Mouse (Mus musculus) neutrophil, adult 5-6 weeks (primary cell): ENCODE data around the gene Mfsd14a. TPM values are rescaled to one million over a fixed set of nuclear protein-coding genes. Genes with fewer than 3 reads are reported as not detected.

Experiments
- ATAC-seq: fragments of 151-379, 151-347 bp; 2 replicates; pipeline ENCODE4 v1.8.0; 2017; ENCODE audit warnings: mild to moderate bottlenecking, moderate TSS enrichment; ENCODE audit not compliant: insufficient number of reproducible peaks, poor library complexity, low FRiP score, severe bottlenecking; ENCODE audit errors: extremely low read depth
- total RNA-seq: library from RNA; stranded (forward); fragments of 200-1000 nt; gene quantifications from 2 replicates; pipeline ENCODE4 v1.2.3, GENCODE M21; 2017

Mfsd14a gene
- total RNA-seq, 1 experiment from 2014 or later = 83.7 TPM

DNA sequence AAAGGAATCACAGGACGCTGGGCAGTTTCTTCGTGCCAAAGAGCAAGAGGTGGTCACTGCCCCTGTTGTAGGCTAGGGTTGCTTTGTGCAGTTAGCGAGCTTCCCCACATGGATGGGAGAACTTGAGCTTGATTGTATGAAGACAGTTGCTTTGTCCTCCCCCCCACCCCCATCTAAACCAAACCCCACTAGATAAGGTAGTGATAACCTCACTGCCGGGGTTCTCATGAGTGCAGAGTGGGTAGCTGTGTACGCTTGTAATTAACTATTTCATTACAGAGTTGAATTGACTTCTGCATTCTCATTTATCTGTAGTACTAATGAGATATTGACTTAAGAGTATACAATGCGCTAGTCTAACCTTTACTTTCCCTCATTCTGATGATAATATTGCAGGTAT is 43.6 kb downstream of the Mfsd14a start:
- no peak for ATAC-seq

DNA sequence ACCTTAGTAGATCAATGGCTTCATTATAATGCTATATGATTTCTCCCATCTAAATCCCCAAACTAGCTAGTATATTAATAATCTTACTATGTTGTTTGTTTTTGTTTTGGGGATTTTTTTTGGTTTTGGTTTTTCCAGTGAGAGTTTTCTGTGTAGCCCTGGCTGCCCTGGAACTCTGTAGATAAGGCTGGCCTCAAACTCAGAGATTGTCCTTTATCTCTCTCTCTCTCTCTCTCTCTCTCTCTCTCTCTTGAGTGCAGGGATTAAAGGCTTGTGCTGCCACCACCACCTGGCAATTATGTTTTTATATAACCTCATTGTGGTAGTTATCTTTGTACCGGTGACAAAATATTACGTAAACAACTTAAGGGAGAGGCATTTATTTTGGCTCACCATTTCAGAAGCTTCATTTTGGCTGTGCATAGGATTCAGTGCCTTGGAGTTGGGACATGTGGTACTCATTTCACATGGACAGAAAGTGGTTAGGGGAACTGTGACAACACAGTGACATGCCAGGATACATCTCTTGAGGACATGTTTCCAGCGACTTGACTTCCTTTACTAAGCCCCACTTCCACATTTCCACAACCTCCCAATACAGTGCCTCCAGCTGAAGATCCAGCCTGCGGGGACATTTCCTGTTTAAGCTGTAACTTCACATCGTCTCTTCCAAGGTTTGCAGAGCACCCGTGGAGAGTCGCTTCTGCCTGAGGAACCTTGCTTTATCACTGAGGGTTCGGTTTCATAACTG is 47.0 kb downstream of the Mfsd14a start:
- no peak for ATAC-seq

DNA sequence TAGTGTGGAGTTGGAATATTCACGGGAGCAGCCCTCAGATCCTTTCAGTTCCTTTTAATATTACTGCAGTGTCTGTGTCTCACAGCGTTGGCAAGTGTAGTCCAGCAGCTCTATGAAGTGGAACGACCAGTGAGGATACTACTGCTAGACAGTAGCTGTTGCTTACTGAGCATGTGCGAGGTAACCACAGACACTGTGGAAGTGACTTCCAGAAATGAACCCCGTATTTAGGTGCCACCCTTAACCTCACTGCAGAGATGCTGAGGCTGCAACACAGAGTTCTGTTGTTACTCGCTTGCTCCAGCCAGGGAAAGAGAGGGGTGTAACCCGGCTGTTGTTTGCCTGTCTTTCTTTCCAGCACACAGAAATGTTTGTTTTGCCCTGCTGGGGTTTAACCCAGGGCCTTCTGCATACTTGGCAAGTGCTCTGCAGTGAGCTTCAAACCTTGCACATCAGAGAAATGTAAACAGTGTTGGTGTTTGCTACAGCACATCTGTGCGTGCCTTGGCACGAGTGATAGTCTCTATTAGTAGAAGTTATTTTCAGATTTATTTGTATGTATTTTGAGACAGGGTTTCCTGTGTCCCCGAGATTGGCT is 48.1 kb downstream of the Mfsd14a start, which contains the start of gene Trmt13:
TSS of gene Trmt13 (minus strand) at position 293 of the 598 bp plus-strand sequence.
- ATAC-seq = no peak

DNA sequence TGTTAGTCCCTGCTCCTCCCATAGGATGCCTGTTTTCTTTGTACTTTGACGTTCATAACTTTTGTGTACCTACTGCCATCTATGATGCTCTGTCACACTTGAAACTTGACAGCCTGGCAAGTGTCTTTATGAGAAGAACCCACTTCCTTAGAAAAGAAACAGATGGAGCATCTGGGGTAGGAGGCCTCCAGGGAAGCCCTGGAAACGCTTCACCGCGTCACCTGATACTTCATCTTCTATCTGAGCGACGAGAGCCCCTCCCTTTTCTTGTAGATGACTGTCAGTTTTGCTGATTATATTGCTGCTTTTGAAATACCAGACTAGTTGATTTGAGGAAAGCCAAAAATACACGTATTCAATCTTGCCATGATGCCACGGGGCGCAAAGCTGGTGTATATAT is 57.9 kb downstream of the Mfsd14a start:
- no peak for ATAC-seq

DNA sequence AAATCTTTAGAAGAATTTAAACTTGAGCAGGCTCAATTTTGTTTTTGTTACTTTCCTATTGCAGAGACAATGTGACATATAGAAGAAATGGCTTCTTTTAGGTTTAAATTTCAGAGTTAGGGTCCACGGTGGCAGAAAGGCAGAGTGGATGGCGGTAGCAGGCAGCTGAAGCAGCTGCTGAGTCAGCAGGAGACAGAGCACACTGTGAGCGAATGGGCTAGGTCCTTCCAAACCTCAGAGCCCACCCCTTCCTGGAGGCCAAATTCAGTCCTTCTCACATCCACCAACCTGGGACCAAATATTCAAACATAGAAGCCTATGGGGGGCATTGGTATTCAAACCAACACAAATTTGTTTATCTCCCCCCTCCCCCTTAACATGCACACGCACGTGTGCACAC is 60.7 kb downstream of the Mfsd14a start:
- ATAC-seq = no peak

DNA sequence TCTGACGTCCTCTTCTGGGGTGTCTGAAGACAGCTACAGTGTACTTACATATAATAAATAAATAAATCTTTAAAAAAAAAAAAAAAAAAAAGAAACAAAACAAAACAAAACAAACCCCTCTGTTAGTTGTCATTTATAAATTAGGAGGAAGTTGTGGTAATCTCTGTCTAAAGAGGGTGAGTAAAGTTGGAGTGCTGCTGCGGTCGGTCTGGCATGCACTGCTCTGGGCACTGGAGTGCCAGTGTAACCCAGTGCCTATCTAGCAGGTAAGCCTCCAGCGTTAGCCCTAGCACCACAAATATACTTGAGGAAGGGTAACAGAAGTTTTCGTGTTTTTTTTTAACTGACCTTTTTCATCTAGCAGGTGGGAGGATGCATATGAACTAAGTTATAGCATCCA is 61.5 kb downstream of the Mfsd14a start:
- no peak for ATAC-seq

DNA sequence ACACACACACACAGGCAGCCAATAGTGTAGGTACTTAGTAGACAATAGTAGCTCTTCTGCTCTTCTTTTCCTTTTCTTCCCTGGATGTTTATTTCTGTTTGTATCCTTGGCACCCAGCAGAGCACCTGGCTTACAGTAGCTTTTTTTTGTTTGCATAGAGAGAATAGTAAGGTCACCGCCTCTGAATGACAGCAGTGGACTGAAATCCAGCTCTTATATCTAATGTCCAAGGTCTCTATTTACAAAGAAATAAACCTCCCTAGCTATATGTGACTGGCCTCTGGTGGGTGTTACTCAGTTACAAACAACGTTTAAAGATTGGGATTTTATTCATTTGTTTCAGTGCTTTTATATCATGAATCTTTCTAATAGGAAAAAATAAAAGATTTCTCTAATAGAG is 62.8 kb downstream of the Mfsd14a start:
- ATAC-seq = no peak

DNA sequence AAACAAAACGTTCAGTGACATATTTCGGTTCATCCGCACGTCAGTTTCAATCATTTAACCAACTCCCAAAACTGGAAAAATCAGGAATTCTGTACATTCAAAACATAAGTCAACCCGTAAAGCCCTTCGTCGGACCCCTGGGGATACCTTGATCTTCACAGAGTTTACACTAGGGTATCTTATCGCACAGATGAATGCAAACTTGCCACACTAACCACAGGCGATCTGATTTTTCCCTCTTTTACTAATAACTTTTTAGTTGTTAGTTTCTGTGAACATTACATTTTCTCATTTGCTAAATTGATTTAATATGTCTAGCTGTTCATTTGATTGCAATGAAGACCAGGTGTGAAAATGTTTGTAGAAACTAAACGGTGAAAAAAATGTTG is 66.9 kb downstream of the Mfsd14a start:
- no peak for ATAC-seq

DNA sequence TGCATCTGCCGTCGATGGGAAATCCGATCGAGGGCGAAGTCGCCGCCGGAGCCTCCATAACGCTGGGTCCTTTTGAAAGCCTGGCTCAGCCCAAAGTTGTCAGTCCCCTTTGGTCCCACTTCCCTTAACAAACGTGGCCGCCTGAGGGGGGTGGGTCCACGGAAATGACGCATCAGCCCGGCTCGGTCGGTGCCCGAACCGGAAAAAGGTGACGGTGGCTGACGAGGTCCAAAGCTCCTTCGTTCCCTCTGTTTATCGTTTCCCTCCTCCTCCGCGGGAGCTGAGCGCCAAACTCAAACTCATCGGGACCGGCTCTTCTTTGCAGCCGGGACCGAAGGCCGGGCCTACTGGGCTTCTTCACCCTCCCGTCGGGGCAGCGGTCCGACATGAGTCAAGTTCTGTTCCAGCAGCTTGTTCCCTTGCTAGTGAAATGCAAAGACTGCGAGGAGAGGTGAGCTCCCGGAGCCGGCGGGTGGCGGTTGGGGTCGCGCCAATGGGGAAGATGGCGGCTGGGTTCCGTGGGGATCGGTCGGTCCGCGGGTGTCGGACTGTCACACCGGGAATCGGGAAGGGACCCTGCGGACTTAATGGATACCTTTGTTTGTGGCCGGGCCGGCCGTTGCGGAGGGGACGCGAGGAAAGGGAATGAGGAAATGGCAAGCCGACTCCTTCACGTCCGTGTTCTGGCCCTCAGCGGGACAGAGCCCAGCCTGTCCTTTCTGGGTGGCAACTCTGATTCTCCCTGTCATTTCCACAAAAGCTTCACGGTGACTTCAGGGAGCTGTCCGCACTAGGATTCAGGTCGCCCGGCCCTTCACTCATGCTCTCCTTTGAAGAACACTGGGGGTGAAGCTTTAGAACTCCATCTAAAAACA is 67.5 kb downstream of the Mfsd14a start, which contains the start of gene Sass6:
TSS of gene Sass6 (plus strand) at position 255 of the 875 bp plus-strand sequence.
- peak; percentile 99 for ATAC-seq

DNA sequence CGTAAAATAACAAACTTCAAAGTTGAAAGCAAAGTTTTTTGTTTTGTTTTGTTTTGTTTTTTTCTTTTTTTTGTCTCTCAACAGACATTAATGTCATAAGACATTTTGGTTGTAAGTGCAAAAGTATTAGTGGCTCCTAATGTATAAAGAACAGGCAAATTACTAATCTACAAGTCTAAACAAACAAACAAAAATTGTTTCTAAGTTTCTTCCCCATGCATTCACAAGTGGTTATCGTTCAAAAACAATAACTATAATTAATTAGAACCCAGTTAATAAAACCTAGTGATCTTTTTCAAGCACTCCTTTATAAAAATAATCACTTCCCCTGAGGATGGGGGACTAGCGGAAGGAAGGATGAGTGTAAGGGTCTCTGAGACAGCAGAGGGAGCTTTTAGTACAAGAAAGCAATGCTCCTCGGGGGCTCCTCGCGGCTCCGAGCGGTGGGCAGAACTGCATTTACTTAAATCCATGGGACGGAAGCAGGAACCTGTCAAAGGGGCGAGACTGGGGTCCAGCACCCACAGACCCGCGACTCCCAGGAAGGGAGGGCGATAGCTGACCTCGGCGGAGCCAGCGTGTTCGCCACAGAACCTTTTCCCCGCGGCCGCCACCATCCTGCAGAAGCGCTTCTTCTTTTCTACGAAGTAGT is 68.3 kb downstream of the Mfsd14a start:
- no peak; the same call in 1 of the 2 replicates for ATAC-seq

DNA sequence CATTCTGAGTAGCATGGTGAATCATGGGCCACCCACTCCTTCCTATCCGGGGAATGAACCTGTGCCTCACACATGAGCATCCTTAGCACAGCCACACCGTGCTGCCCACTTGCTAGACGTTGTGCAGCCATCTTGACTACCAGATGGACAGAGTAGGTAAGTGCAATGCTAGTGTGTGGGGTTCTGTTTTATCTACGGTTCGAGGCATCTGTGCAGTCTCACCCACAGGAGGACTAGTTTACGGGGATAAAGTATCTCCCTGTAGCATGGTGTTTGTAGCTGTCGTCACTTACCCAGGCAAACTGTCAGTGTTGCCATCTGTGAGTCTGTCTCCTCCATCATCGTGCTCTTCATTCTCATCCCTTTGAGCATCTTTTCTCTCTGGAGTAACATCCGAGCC is 80.3 kb downstream of the Mfsd14a start:
- no peak for ATAC-seq

Other genes starting within 250 kb of the Mfsd14a start
- gene Cdc14a, start 238.6 kb downstream of the Mfsd14a start, total RNA-seq = 30.1 and 33.1 TPM in 2 replicates
- gene Rtca, start 154.5 kb downstream of the Mfsd14a start, total RNA-seq = 18.9 and 25.5 TPM in 2 replicates
- 8.6 and 8.8 TPM in 2 replicates for gene Dbt, start 149.6 kb downstream of the Mfsd14a start, total RNA-seq
- 0.61 and 1.2 TPM in 2 replicates for gene Lrrc39, start 99.7 kb downstream of the Mfsd14a start, total RNA-seq
- gene Sass6, start 67.7 kb downstream of the Mfsd14a start, total RNA-seq = 19.8 and 23.4 TPM in 2 replicates
- 48.3 and 55.2 TPM in 2 replicates for gene Trmt13, start 48.1 kb downstream of the Mfsd14a start, total RNA-seq
- gene Gm43191, start 18.6 kb upstream of the Mfsd14a start, total RNA-seq = not detected in 2 replicates
- gene Slc35a3, start 50.2 kb upstream of the Mfsd14a start, total RNA-seq = 34.6 and 40.2 TPM in 2 replicates
- gene Agl, start 145.5 kb upstream of the Mfsd14a start, total RNA-seq = 13.9 and 17.3 TPM in 2 replicates
- 8.6 and 10.8 TPM in 2 replicates for gene Frrs1, start 196.8 kb upstream of the Mfsd14a start, total RNA-seq